Mouse (Mus musculus) MEL (cell line): ENCODE measurements around the gene Sox6.

ENCODE experiments used
- CHD1 ChIP-seq: IDR thresholded peaks from 2 replicates; pipeline ENCODE4 v1.6.1; 2012; ENCODE audit warnings: low read depth, mild to moderate bottlenecking, inconsistent platforms, low read length, improper control_type of control experiment
- CTCF ChIP-seq, 3 experiments: IDR thresholded peaks in 2 of 3; conservative IDR thresholded peaks in 1 of 3; 2 replicates each; pipeline ENCODE4 v1.5.1; 2011 to 2012; ENCODE audit warnings: low read length in 3 of 3, low read depth in 2 of 3, mild to moderate bottlenecking in 2 of 3, improper control_type of control experiment in 1 of 3, inconsistent platforms in 1 of 3, mixed read lengths in 1 of 3, moderate library complexity in 1 of 3; ENCODE audit not compliant: control insufficient read depth in 1 of 3, insufficient read depth in 1 of 3, poor library complexity in 1 of 3, severe bottlenecking in 1 of 3
- HCFC1 ChIP-seq: IDR thresholded peaks from 2 replicates; pipeline ENCODE4 v1.6.1; 2012; ENCODE audit warnings: low read depth, mild to moderate bottlenecking, inconsistent platforms, low read length, improper control_type of control experiment, moderate library complexity
- KAT2A ChIP-seq: conservative IDR thresholded peaks from 2 replicates; pipeline ENCODE4 v1.6.1; 2012; ENCODE audit warnings: low read depth, low read length, improper control_type of control experiment, inconsistent platforms
- MAZ ChIP-seq: IDR thresholded peaks from 2 replicates; pipeline ENCODE4 v1.6.1; 2012; ENCODE audit warnings: low read depth, mild to moderate bottlenecking, inconsistent platforms, low read length, improper control_type of control experiment
- NELFE ChIP-seq: IDR thresholded peaks from 2 replicates; pipeline ENCODE4 v1.6.1; 2011; ENCODE audit warnings: low read depth, low read length, improper control_type of control experiment
- POLR2A ChIP-seq, 2 experiments: IDR thresholded peaks; 2 replicates each; pipeline ENCODE4 v1.6.1; 2011 to 2012; ENCODE audit warnings: low read length in 2 of 2, mild to moderate bottlenecking in 2 of 2, control low read depth in 1 of 2, improper control_type of control experiment in 1 of 2, low read depth in 1 of 2, moderate library complexity in 1 of 2; ENCODE audit not compliant: control insufficient read depth in 1 of 2, insufficient read depth in 1 of 2, poor library complexity in 1 of 2
- RCOR1 ChIP-seq: IDR thresholded peaks from 2 replicates; pipeline ENCODE4 v1.6.1; 2012; ENCODE audit warnings: low read depth, mild to moderate bottlenecking, inconsistent platforms, low read length, improper control_type of control experiment
- TCF12 ChIP-seq: IDR thresholded peaks from 2 replicates; pipeline ENCODE4 v1.6.1; 2014; ENCODE audit warnings: low read depth, mild to moderate bottlenecking, inconsistent platforms, low read length, improper control_type of control experiment, moderate library complexity
- USF2 ChIP-seq, 2 experiments: IDR thresholded peaks; 2 replicates each; pipeline ENCODE4 v1.6.1; 2011 to 2012; ENCODE audit warnings: improper control_type of control experiment in 2 of 2, low read length in 2 of 2, borderline replicate concordance in 1 of 2, inconsistent platforms in 1 of 2, low read depth in 1 of 2, mild to moderate bottlenecking in 1 of 2; ENCODE audit not compliant: insufficient read depth in 1 of 2
- ZC3H11A ChIP-seq: IDR thresholded peaks from 2 replicates; pipeline ENCODE4 v1.6.1; 2012; ENCODE audit warnings: low read depth, mild to moderate bottlenecking, inconsistent platforms, low read length, improper control_type of control experiment
- ZMIZ1 ChIP-seq: IDR thresholded peaks from 2 replicates; pipeline ENCODE4 v1.6.1; 2012; ENCODE audit warnings: low read depth, mild to moderate bottlenecking, inconsistent platforms, low read length, improper control_type of control experiment, moderate library complexity

DNA sequence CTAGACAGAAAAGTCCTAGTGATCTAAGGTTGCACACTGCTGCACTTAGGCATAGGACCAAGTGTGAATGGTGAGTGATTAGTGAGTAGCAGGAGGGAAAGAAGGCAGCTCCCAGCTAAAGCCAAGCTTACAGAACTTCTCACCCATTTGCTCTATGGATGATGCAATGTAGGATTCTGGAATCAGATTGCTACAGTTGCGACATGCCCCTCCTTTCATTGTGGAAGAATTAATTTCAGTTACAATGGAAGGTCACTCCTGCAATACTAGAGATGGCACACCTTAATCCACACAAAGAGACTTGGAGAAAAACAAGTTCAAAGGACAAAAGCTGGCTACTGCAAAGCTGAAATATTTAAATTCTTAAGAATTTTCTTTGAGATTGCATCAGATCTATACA, 305.8 kb downstream of the Sox6 start:
- TF ChIP-seq CHD1, result no peak
- TF ChIP-seq KAT2A, result no peak
- no peak for TF ChIP-seq USF2 (IDR thresholded peaks at IDR 0.05; ENCODE audit: borderline replicate concordance in 1 of 2, insufficient read depth in 1 of 2, low read depth in 1 of 2, low read length in 2 of 2)
- TF ChIP-seq TCF12, result no peak
- TF ChIP-seq NELFE, result no peak
- TF ChIP-seq MAZ, result no peak
- TF ChIP-seq POLR2A (IDR thresholded peaks at IDR 0.05; ENCODE audit: control insufficient read depth in 1 of 2, insufficient read depth in 1 of 2, low read depth in 1 of 2, low read length in 2 of 2, poor library complexity in 1 of 2), result no peak
- no peak for TF ChIP-seq CTCF (IDR thresholded peaks at IDR 0.05 in 2 of 3, conservative IDR thresholded peaks at IDR 0.05 in 1 of 3; ENCODE audit: control insufficient read depth in 1 of 3, insufficient read depth in 1 of 3, low read depth in 2 of 3, low read length in 3 of 3, poor library complexity in 1 of 3, severe bottlenecking in 1 of 3)
- no peak for TF ChIP-seq ZMIZ1
- no peak for TF ChIP-seq ZC3H11A
- no peak for TF ChIP-seq RCOR1
- no peak for TF ChIP-seq HCFC1
